Mouse (Mus musculus) midbrain, postnatal 0 days (tissue): Measurements from ENCODE around the gene Sprr2a3. TPM values are rescaled to one million over a fixed set of nuclear protein-coding genes. Genes with fewer than 3 reads are reported as not detected.
A peak's percentile ranks its signal among the peaks of the same experiment; 100 is the strongest.
"Not testable (repeated sequence)": the region's sequence is repeated elsewhere in the genome, so short reads cannot be mapped to it uniquely, and the experiment has no call there.

Experiments
- ATAC-seq: fragments of 200-750 bp; cut with Nextera tagmentation; 2 replicates; pipeline ENCODE4 v1.8.0; 2017; ENCODE audit warnings: moderate number of reproducible peaks, mild to moderate bottlenecking, moderate TSS enrichment, moderate library complexity; ENCODE audit not compliant: low FRiP score
- DNase-seq: peaks from one replicate; pipeline ENCODE4 v3.0.0-alpha.2; 2015; ENCODE audit warnings: low spot score
- H3K27ac ChIP-seq: fragments of 300-500 bp; sonication (generic); 2 replicates; pipeline ENCODE4 v1.5.1; 2014; ENCODE audit warnings: low read depth, mild to moderate bottlenecking, low read length, mixed read lengths
- H3K27me3 ChIP-seq: fragments of 300-500 bp; sonication (generic); 2 replicates; pipeline ENCODE4 v1.6.1; 2014; ENCODE audit warnings: low read length, control low read depth, mixed read lengths; ENCODE audit not compliant: insufficient read depth
- H3K36me3 ChIP-seq: fragments of 300-500 bp; sonication (generic); 2 replicates; pipeline ENCODE4 v1.6.1; 2014; ENCODE audit warnings: low read length, control low read depth, mixed read lengths; ENCODE audit not compliant: insufficient read depth
- H3K4me1 ChIP-seq: fragments of 300-500 bp; sonication (generic); 2 replicates; pipeline ENCODE4 v1.6.1; 2014; ENCODE audit warnings: mild to moderate bottlenecking, control low read depth, antibody characterized with exemption, low read length, mixed read lengths; ENCODE audit not compliant: insufficient read depth
- H3K4me2 ChIP-seq: fragments of 300-500 bp; sonication (generic); 2 replicates; pipeline ENCODE4 v1.6.1; 2014; ENCODE audit warnings: low read depth, mild to moderate bottlenecking, low read length, mixed read lengths; ENCODE audit not compliant: poor library complexity, severe bottlenecking
- H3K4me3 ChIP-seq: fragments of 300-500 bp; sonication (generic); 2 replicates; pipeline ENCODE4 v1.5.1; 2014; ENCODE audit warnings: low read depth, mild to moderate bottlenecking, low read length, moderate library complexity
- H3K9ac ChIP-seq: fragments of 300-500 bp; sonication (generic); replicated peaks from 2 replicates; pipeline ENCODE4 v1.6.1; 2014; ENCODE audit warnings: mild to moderate bottlenecking, low read length, moderate library complexity, mixed read lengths; ENCODE audit not compliant: poor library complexity, severe bottlenecking
- H3K9me3 ChIP-seq: fragments of 300-500 bp; sonication (generic); 2 replicates; pipeline ENCODE4 v1.6.1; 2016; ENCODE audit warnings: low read length, control low read depth
- WGBS: fragments of 180-500 bp; shearing (Covaris S2); extraction: QIAGEN DNeasy Blood & Tissue Kit; methylation state at CpG from one replicate; pipeline ENCODE4 v1.1.7; 2014; 5-methylcytosine and 5-hydroxymethylcytosine counted together
- polyA plus RNA-seq: library from polyadenylated mRNA; unstranded; fragments of >200 nt; fragmentation: Nextera tagmentation; extraction: Ambion mirVana; gene quantifications from 2 replicates; pipeline ENCODE4 v1.2.1, GENCODE M21; 2015
- total RNA-seq: library from RNA; depleted of rRNA; stranded (reverse); fragments of >200 nt; gene quantifications from 2 replicates; pipeline ENCODE4 v1.2.3, GENCODE M21; 2014

The Sprr2a3 gene
- total and polyA plus RNA-seq, 2 experiments from 2014 or later = not detected

- ATAC-seq = peak; percentile 51; the same call in 1 of the 2 replicates
- H3K27ac ChIP-seq, H3K4me2 ChIP-seq, H3K27me3 ChIP-seq, H3K9me3 ChIP-seq, H3K4me1 ChIP-seq, H3K36me3 ChIP-seq, H3K4me3 ChIP-seq, DNase-seq, H3K9ac ChIP-seq: not testable (repeated sequence)
Measured at GRCm38 (mm10) chr3:92258526-92258925, 26.7 kb upstream of the Sprr2a3 start.

- H3K9me3 ChIP-seq, H3K4me2 ChIP-seq, H3K27me3 ChIP-seq, H3K27ac ChIP-seq, H3K36me3 ChIP-seq, H3K9ac ChIP-seq, DNase-seq, H3K4me3 ChIP-seq, H3K4me1 ChIP-seq: not testable (repeated sequence)
- 0 out of 2 replicates have a peak, but pooled peaks have one; percentile 21 for ATAC-seq
- WGBS = no CpG with 5 or more reads among the region's 2 CpGs
Measured at GRCm38 (mm10) chr3:92263462-92263861, 21.8 kb upstream of the Sprr2a3 start.

- DNase-seq, H3K27me3 ChIP-seq, H3K4me3 ChIP-seq, H3K9me3 ChIP-seq, H3K9ac ChIP-seq, H3K4me2 ChIP-seq, H3K4me1 ChIP-seq, H3K36me3 ChIP-seq, H3K27ac ChIP-seq: not testable (repeated sequence)
- ATAC-seq = 0 out of 2 replicates have a peak, but pooled peaks have one; percentile 28
- WGBS = no CpG with 5 or more reads among the region's 4 CpGs
Measured at GRCm38 (mm10) chr3:92271414-92271985, 13.7 kb upstream of the Sprr2a3 start.

- DNase-seq, H3K4me2 ChIP-seq, H3K9ac ChIP-seq, H3K27me3 ChIP-seq, H3K4me3 ChIP-seq, H3K9me3 ChIP-seq, H3K4me1 ChIP-seq, ATAC-seq, H3K36me3 ChIP-seq, H3K27ac ChIP-seq: not testable (repeated sequence)
Measured at GRCm38 (mm10) chr3:92273504-92273903, 11.7 kb upstream of the Sprr2a3 start.

GRCm38 (mm10) chr3:92274018-92274417 is 11.2 kb upstream of the Sprr2a3 start:
- H3K4me1 ChIP-seq, H3K9me3 ChIP-seq, H3K27me3 ChIP-seq, H3K4me2 ChIP-seq, ATAC-seq, H3K36me3 ChIP-seq, H3K4me3 ChIP-seq, H3K27ac ChIP-seq, DNase-seq, H3K9ac ChIP-seq: not testable (repeated sequence)
- WGBS = no CpG with 5 or more reads among the region's 1 CpGs

GRCm38 (mm10) chr3:92279663-92280062 is 5.6 kb upstream of the Sprr2a3 start:
- H3K36me3 ChIP-seq, H3K27ac ChIP-seq, DNase-seq, H3K4me2 ChIP-seq, H3K4me1 ChIP-seq, H3K4me3 ChIP-seq, H3K9me3 ChIP-seq, ATAC-seq, H3K9ac ChIP-seq, H3K27me3 ChIP-seq: not testable (repeated sequence)

- not testable (repeated sequence) for H3K27ac ChIP-seq, H3K27me3 ChIP-seq, H3K9me3 ChIP-seq, H3K9ac ChIP-seq, DNase-seq, H3K4me2 ChIP-seq, H3K4me1 ChIP-seq, ATAC-seq, H3K4me3 ChIP-seq, H3K36me3 ChIP-seq
- WGBS = 85% methylated on average over 5 of the region's 12 CpGs
Measured at GRCm38 (mm10) chr3:92280963-92281606, 4.1 kb upstream of the Sprr2a3 start.

- H3K36me3 ChIP-seq, H3K4me3 ChIP-seq, H3K4me2 ChIP-seq, DNase-seq, H3K9me3 ChIP-seq, H3K27ac ChIP-seq, H3K27me3 ChIP-seq, ATAC-seq, H3K9ac ChIP-seq, H3K4me1 ChIP-seq: not testable (repeated sequence)
- 63% methylated on average over 3 of the region's 6 CpGs for WGBS
Measured at GRCm38 (mm10) chr3:92288489-92288888, 3.3 kb downstream of the Sprr2a3 start.
